Mouse (Mus musculus) ZHBTc4 (cell line): ENCODE data around the gene Megf9.

Source experiments
- DNase-seq: peaks from one replicate; pipeline ENCODE4 v3.0.0-alpha.2; 2011; ENCODE audit warnings: low read depth, low spot score

Megf9 gene

DNA sequence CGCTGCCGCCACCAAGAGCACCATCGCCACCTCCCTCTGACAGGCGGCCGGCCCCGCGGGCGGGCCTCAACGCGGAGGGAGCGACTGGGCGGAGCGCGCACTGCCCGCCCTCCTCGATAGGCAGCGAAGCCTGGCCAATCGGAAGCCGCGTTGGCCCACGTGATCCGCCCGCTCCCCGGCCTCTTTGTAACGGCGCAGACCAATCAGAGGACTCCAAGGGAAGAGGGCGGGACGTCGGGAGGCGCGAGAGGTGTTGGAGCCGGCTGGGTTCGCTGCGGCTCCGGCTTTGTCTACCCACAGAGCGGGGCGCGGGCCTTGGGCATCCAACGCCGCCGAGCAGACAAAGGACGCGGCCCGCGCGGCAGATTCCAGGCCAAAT, at the start of gene Megf9:
Gene Megf9 (minus strand): TSS at position 105 of the 379 bp plus-strand sequence.
- DNase-seq = peak; percentile 99

DNA sequence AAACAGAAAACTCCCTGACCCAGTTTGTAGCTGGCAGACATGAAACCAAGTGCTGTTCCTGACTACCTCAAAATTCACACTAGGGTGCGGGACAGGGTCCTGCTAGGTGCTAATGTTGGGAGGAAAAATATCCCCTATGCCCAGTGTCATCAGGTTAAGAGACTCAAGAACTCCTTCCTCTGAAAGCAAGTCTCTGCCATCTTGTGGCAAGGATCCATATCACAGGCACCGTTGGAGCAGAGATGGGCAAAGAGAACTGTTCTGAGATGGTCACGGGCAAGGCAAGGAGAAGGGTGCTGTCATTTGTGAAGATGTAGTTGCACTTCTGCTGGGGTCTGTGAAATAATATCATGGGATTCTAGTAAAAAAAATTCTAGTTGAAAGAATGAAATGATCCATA, 44.9 kb upstream of the Megf9 start:
- peak; percentile 16 for DNase-seq

DNA sequence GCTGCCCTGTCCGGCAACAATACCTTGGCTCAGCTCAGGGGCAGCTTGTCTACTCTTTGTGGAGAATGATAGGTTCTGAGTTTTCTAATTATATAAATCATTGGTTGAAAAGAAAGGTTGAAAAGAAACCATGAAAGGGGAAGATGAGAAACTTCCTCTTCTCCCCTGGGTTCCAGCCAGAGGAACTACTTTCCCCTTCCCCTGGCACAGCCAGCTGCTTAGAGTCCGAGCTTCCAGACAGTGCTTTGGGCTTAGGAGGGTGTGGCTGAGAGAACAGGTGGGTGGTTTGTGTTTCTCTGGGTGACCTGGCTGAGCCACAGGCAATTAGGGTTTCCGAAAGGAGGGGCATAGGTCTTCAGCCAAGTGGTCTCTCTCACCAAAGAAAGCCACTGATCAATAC, 43.5 kb upstream of the Megf9 start:
- no peak for DNase-seq

DNA sequence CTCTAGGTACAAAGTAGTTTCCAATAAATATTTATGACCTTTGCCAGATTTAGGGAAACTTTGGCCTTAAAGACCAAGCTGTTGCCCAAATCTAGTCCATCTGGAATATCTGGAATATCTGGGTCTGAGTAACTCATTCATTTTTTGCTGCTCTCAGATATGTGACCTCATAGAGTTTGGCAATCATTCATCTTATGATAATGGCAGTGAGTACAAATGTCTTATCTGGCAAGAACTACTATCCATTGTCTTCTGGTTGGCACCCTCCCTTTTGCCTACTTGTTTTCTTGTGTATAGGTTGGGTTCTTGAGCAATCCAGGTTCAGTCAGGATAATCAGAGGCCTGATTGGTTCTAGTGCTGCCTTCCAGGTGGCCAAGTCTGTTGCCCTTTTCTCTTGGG, 41.3 kb upstream of the Megf9 start:
- DNase-seq = no peak

DNA sequence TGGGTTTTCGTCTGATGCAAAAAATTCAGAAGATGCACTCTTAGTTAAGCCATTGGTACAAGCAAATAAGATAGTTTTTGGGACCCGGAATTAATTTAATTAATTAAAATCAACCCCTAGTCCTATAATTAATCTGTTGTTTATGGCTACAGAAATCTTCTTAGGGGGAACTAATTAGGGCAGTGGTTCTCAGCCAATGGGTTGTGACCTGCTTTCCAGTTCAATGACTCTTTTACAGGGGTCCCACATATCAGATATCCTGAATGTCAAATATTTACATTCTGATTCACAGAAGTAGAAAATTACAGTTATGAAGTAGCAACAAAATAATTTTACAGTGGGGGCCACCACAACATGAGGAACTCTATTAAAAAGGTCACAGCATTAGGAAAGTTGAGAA, 39.1 kb upstream of the Megf9 start:
- DNase-seq = no peak

DNA sequence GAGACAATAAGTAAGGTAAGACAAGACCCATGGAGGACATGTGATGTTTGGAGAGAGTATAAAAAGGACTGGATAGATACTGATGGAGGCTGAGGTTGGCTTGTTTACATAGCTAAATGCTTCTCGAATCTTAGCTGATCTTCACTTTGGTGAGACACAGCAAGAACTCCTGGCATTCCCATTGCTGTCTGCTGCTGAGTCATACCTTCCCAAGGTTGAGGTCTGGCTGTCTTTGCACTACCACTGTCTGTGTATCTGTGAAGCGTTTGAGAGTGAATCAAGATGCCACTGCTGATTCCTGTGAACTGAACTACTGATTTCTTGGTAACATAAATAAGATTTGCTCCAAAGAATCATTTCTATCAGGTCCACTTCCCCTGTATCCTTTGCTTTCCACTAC, 19.1 kb upstream of the Megf9 start:
- DNase-seq = no peak

DNA sequence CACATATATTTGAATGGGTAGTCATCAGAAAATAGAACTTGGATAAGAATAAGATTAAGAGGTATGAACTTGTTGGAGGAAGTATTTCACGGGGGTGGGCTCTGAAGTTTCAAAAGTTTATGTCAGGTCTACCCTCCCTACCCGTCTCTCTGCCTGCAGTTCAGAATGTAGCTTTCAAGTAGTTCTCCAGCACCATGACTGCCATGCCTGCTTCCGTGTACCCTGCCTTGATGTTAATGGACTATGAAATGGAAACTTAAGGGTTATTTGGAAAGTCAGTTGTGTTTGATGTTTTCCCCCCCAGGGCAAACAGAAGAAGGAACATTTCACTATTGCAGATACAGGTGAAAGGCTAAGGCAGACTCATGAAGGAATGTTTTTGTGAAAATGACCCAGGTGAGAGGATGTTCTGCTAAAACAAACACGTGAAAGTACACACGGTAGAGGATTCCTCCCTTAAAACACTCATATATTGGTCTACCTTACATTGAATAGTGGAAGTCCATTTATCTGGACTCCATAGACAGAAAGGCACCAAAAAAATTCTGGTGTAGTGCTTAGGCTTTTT, 18.5 kb upstream of the Megf9 start:
- no peak for DNase-seq

DNA sequence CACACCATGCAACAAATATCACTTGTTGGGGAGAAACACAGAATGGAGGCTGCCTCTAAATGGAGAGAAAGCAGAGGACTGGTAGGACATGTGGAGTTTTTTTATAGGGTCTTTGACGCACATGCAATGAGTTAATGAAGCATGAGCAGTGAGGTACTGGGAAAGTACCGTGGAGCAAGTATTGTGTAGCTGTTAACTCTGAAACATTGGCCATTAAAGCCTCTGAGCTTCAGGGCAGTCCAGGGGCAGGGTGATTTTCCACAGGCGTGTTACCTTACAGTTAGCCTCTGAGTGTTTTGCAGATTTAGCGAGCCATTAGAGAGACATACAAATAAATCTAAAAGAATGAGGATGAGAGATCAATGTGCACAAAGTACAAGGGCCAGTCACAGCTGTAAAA, 17.3 kb upstream of the Megf9 start:
- no peak for DNase-seq

DNA sequence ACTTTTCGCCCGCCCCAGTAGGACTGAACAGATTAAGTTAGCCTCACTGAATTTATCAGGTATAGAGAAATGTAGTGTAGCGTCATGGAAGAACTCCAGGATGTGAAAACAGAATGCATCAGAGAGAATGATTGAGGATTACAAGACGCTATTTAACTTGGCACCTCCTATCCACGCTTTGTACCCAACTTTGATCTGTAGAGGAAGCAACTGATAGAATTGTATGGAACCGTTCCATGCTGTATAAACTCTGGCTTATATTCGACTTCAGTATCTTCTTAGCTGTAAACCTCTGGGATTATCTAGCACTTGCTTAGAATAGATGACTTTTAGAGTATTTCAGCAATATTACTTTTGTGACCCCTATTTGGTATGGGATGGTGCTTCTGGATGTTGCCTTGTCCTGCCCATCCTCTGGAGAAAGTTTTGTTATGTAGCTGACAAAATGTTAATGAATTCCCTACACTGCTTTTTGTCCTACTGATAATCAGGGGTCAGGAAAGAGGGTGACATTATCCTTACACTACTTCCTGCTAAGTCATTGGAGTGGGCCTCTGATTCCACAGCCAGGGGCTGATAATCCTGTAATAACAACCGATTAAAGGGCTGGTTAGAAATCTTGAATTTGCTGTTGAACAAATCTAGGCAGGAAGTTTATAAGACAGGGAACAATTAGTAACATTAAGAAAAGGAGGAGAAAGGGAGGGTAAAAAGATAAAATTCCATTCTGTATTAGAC, 12.8 kb upstream of the Megf9 start:
- DNase-seq = no peak

DNA sequence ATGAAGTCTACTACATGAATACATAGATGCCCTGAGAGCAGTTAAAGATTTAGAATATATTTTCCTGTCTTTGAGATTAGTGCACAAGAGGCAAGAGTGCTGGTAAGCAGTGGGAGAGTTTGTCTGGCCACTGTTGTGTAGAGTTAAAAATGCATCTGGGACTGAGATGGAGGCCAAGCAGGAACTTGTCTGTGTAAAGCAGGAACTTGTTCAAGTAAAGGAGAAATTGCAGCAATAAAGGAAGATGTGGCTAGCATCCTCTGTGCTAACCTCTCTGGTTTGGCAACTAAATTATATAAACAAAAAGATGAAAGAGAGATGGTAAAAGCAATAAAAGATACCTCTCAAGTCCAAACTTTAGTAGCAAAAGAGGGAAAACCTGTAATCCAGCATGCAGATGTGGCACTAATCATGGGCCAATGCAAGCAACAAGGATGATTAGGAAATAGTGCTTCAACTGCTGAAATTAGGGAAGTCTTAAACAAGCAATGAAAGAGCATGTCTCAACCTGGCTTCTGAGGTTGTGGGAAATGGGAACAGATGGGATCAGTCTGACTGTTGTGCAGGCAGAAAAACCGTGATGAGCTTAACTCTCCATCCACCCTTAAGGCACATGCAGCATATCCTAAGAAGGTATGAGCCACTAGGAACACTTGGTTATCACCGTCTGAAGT, 11.2 kb upstream of the Megf9 start:
- DNase-seq = no peak

DNA sequence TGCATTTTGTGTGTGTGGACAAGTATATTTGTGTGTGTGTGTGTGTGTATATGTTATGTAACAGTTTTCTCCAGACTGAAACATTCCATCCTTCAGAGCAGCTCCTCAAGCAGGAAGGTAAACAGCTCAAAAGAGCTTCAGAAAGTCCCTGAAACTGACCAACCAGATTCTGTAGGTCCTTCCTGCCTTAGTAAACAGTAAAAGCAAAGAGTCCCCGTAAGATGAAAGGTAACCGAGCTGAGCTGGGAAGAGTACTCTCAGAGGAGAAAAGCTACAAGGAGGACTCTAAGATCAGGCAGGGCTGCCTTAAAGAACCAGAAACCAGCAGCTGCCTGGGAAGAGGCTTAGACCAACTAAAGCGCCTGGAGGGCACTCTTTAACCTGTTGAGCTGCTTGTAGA, 9.6 kb upstream of the Megf9 start:
- DNase-seq = no peak

DNA sequence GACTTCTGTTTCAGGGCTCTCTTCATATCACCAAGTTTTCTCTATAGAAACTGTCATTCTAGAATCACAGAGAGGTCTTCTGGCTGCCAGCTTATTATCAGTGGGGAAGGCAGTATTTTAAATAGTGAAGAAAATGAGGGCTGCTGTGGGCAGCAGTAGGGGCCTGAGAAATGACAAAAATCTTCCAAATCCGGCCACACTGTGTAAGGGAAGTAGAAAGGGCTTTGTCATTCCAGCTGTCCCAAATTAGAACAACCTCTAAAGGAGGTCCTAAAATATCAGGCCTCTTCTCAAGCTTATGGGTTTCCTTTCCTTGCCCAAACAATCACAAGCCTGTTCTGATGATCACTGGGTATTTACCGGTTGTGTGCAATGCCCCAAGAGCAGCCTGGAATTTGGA, 7.6 kb upstream of the Megf9 start:
- no peak for DNase-seq

DNA sequence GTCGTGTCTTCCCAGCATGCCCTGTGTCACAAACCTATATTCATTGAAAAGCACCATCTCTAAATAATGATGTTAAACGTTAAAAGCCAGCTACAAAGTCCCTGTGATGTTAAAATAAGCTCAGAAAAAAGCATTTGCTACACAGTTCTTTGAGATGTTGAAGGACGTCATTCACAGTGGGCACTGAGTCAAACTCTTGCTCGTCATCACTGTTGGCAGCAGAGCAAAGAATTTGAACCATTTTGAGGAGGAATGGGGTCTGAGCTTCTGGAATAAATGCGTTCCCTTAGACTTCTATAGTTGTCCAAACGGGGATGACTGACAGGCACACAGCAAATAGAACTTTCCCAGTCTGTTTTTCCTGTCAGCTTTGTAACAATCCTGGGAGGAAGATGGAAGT, 5.9 kb upstream of the Megf9 start:
- no peak for DNase-seq

DNA sequence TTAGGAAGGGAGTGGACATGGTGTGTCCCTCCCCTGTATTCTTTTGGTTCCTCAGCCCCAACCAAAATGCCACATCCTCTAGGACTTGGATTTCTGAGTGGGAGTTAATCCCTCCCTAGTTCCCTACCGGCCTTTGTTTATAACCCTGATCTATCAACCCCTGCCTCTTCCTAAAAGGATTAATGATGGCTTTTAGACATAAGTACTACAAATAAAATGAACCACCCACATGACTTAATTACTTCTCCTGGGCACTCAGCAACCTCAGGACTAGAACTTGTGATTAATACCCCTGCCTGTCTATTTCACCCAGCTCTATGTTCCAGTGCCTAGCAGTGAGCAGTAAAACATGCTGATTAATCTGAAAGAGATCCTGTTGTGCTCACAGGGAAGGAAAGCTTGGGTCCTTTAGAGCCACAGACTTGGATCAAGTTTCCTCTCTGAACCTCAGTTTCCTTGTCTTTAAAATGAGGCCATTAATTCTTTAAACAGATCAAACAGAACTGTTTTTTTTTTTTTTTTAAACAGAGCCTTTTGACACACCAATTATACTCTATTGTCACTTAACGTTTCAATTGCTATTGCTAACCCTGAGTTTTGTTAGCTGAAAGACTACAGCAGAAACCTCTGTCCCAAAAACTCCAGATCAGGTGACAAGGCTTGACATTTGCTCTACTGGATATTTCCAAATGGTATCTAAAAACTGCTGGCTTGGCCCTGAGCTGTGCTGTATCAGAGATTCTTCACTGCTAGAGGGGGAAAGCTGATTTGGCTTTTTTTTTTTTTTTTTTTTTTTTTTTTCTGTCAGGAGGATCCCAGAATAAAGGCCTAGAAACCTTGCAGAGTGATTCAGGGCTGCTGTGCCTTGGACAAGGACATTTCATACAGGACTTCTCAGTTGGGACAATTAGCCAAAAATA, 2.1 kb upstream of the Megf9 start:
- DNase-seq = peak; percentile 71

DNA sequence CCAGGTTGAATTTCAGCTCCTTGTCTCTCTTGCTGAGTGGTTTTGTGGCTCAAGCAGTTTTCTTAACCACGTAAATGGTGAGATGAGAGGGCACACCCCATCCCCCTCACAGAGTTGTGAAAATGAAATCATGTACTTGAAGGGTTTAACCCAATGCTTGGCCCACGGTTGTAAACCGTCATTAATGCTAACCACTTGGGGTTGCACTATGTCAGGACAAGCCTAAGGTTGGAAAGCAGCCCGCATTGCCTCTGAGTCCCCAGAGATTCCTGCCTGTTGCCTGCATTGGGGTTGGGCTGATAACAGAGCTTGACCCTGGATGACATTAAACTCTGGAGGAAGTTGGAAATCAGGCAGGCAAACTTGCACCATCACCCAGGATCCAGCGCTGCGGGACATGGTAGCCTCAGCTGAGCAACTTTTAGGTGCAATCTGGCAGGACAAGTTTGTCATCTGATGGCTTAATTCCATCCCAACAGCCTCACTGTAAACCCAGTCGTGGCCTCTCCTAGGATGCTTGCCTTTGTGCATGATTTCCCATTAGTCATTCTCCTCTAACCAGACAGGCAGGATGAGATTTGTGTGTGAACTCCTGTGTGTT, 1.0 kb upstream of the Megf9 start:
- peak; percentile 16 for DNase-seq

DNA sequence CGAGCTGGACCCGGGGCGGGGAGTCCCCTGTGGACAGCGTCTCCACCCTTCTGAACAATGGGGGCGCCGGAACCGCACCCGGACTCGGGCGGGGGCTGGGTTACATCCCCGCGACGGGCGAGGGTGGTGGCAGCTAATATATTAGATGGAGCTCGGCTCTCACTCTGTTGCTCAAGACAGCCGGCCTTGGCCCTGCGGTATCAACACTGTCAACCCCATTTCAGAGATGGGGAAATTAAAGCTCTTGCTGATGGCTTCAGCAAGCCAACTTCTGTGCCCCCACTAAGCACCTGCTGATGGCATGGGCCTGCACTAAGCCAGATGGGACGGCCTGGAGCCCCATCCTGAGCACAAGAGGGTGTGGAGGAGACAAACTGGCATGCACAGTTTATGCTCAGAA, 494 bp upstream of the Megf9 start:
- no peak for DNase-seq

DNA sequence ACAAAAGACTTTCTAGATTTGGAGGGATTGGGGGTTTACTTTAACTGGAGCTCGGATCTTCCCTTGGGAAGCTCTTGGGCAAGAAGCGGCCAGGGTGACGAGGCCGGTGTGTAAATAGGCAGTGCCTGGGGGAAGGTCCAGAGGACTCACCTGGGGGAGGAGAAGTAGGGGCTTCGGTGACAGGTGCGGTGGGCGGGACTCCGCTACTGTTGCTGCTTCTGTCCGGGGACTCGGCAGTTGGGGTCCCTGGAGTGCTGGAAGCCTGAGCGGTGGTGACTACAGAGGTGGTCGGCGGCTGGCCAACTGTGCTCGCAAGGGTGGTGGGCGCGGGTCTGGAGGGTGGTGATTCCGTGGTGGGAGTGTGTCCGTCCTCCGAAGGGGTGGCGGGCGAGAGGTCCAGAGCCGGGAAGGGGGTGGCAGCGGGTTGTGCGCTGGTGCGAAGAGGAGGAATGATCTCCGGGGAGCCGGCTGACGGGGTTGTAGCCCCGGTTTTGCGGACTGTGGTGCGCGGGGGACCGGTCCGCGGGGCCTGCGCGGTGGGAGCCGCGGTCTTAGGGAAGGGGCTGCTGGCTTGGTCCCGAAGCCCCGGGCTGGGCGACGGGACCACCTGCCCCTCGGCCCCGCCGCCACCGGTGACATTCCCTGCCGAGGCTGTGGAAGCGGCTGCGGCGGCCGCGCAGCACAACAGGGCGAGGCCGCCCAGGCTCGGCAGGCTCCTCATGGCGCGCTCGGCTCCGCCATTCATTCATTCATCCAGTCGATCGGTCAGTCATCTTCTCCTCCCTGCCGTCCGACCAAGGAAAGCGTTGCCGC, 511 bp downstream of the Megf9 start:
- DNase-seq = peak; percentile 35

DNA sequence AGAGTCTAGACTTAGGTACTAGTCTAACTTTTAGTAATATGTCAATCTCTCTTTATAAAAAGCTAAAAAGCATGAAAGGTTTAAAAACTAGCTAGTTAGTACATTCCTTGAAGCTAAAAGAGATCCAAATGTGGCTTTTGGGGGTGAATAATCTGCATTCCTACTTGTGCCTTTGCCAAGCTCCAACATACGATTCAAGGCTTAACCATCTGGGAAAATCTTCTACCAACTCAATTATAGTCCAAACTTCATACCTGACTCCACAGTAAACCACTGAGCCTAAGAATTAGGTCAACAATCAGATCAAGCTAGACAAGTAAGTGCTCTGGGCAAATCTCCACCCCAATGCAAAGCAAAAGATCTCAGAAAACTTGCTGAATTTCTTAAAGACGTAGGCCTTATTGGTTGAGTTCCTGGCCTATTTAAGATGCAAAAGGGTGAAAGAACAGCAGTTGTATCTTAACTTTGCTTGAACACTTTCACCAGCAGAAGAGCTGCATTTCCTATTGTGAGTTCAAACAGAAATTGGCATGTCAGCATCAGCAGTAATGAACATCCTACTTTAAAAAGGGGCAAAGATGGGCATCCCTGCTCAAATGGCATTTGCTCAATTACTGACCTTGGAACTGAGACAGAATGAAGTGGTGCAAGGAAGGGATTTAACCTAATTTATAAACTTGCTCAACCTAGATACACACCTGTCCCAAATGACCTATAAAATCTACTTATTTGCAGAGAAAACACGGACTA, 1.6 kb downstream of the Megf9 start:
- DNase-seq = no peak

DNA sequence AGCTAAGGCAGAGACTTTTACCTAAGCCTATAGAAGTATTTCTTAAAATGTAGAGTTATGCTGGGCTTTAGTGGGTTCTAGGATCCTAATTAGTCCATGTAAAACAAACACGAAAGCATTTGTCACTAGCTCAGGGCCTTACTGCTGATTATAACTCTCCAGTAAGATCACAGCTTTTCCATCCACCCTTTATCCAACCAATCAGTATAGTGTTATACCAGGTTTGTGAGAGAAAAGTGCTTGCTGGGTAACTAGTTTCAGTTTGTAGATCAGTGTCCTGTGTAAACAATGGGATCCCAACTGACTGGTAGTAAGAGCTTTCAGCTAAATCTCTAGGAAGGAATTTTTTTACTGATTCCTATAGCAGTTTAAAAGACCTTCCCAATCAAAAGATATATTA, 3.8 kb downstream of the Megf9 start:
- DNase-seq = no peak

DNA sequence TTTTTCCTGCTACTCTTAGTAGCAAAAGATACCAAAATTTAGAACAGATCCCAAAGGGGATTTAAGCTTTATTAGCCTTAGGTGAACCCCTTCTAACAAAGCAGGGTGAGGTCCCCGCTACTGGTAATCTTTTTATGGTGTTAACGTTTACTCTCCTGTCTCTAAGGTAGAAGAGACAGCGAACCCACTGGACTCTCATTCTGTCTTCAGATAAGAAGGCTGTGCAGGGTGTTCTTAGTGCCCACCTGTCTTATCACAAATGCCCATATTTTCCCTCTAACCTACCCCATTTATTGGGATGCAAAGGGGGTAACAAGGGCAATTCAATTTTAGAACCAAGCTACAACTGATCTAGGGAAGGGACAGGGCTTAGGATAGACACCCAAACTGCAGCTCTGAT, 6.2 kb downstream of the Megf9 start:
- no peak for DNase-seq
